Mouse (Mus musculus) limb, embryonic 15.5 days (tissue): ENCODE results near the gene Vav3. TPM values are rescaled to one million over a fixed set of nuclear protein-coding genes. Genes with fewer than 3 reads are reported as not detected.

Source experiments
- ATAC-seq: fragments of 200-750 bp; cut with Nextera tagmentation; 2 replicates; pipeline ENCODE4 v1.8.0; 2017; ENCODE audit warnings: low read depth, moderate TSS enrichment; ENCODE audit not compliant: insufficient number of reproducible peaks, low FRiP score, low TSS enrichment
- H3K27ac ChIP-seq: fragments of 300-500 bp; sonication (generic); 2 replicates; pipeline ENCODE4 v1.5.1; 2015; ENCODE audit warnings: moderate library complexity, mild to moderate bottlenecking, inconsistent platforms
- H3K27me3 ChIP-seq: fragments of 300-500 bp; sonication (generic); 2 replicates; pipeline ENCODE4 v1.6.1; 2015; ENCODE audit warnings: inconsistent platforms
- H3K36me3 ChIP-seq: fragments of 300-500 bp; sonication (generic); 2 replicates; pipeline ENCODE4 v1.6.1; 2015; ENCODE audit warnings: inconsistent platforms
- H3K4me1 ChIP-seq: fragments of 300-500 bp; sonication (generic); 2 replicates; pipeline ENCODE4 v1.6.1; 2015; ENCODE audit warnings: inconsistent platforms
- H3K4me2 ChIP-seq: fragments of 300-500 bp; sonication (generic); 2 replicates; pipeline ENCODE4 v1.6.1; 2015; ENCODE audit warnings: mild to moderate bottlenecking, inconsistent platforms
- H3K4me3 ChIP-seq: fragments of 300-500 bp; sonication (generic); 2 replicates; pipeline ENCODE4 v1.5.1; 2015; ENCODE audit warnings: mild to moderate bottlenecking, inconsistent platforms
- H3K9ac ChIP-seq: fragments of 300-500 bp; sonication (generic); 2 replicates; pipeline ENCODE4 v1.6.1; 2015; ENCODE audit warnings: inconsistent platforms
- H3K9me3 ChIP-seq: fragments of 300-500 bp; sonication (generic); 2 replicates; pipeline ENCODE4 v1.6.1; 2016; ENCODE audit warnings: inconsistent platforms
- WGBS: fragments of 180-500 bp; shearing (Covaris S2); methylation state at CpG from one replicate; pipeline ENCODE4 v1.1.7; 2015; 5-methylcytosine and 5-hydroxymethylcytosine counted together
- polyA plus RNA-seq: library from polyadenylated mRNA; unstranded; fragments of >200 nt; fragmentation: Nextera tagmentation; extraction: Ambion mirVana; gene quantifications from 2 replicates; pipeline ENCODE4 v1.2.1, GENCODE M21; 2015

Vav3 gene
- polyA plus RNA-seq, 1 experiment from 2014 or later, result 31.3 TPM

DNA sequence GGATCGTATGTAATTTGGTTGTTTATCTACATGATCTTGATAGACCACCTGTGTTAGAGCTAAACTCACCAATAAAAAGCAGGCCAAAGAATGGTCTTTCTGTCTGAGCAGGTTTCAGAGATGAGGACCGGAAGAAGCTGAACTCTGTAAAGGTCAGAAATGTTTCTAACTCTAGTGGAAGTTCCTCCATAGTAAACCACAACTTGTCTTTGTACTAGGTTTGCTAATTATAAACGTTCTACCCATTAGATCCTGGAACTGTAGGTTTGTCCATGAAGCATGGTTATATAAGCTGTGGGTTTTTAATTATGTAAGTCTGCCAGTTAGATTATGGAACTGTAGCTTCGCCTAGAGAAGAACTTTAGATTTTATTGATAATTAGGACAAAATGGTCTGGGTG is 20.3 kb downstream of the Vav3 start:
- WGBS, result 62% methylated on average over 4 of the region's 4 CpGs
- no peak for ATAC-seq
- H3K4me1 ChIP-seq, result no peaks in the 10 kb centered on the region

DNA sequence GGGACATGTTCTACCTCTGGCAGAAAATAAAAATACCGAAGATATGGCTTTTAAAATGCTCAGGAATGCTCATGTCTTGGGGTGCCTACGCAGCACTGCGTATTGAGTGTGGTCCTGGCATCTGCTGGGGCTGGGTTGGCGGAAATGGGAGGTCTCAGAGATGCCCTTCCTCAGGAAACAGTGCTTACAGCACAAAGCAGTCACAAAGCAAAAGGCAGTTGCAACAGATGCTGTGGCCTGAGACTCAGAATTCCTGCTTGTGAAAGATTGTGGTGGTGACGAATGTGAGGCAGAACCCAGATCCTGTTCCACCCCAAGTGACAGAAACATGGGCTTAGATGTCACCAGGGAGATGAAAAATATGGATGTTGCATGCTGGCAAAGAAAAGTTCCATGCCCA is 21.4 kb downstream of the Vav3 start:
- H3K4me3 ChIP-seq, result no peak overlapping the region
- H3K27me3 ChIP-seq, result no peaks in the 10 kb centered on the region
- no peaks in the 10 kb centered on the region for H3K9me3 ChIP-seq
- peaks cover 9% of the 10 kb centered on the region for H3K4me1 ChIP-seq
- no peaks in the 10 kb centered on the region for H3K36me3 ChIP-seq
- H3K27ac ChIP-seq, result no peak overlapping the region
- no peak overlapping the region for H3K4me2 ChIP-seq
- 70% methylated on average over 5 of the region's 5 CpGs for WGBS
- no peak for ATAC-seq
- no peak overlapping the region for H3K9ac ChIP-seq

More for the DNA sequence above, 20.3 kb downstream of the Vav3 start:
- Histone ChIP-seq H3K27ac (no peak overlapping the region), H3K27me3 (no peaks in the 10 kb centered on the region), H3K4me3 (no peak overlapping the region), H3K4me2 (no peak overlapping the region), H3K9ac (no peak overlapping the region), H3K9me3 (no peaks in the 10 kb centered on the region), H3K36me3 (no peaks in the 10 kb centered on the region)

DNA sequence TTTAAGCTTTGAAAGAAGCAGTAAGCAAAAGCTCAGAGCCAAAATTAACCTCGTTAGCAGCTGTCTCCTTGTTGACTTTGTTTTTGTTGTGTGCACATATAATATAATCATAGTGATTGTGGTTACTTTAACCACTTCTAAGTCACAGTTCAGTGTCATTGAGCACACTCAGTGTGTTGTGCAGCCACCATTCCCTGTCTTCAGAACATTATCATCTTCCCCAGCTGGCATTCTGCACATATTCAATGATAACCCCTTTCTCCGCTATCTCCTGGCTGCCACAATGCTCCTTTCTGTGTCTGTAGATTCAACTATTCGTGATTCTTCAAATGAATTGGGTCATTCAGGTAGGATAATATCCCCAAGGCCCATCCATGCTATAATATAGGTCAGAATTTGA is 21.9 kb downstream of the Vav3 start:
- no peak overlapping the region for H3K4me3 ChIP-seq
- H3K9me3 ChIP-seq, result no peaks in the 10 kb centered on the region
- no peak overlapping the region for H3K9ac ChIP-seq
- H3K27me3 ChIP-seq, result no peaks in the 10 kb centered on the region
- H3K4me1 ChIP-seq, result peaks cover 9% of the 10 kb centered on the region
- no peaks in the 10 kb centered on the region for H3K36me3 ChIP-seq
- H3K27ac ChIP-seq, result no peak overlapping the region
- no peak overlapping the region for H3K4me2 ChIP-seq
- ATAC-seq, result no peak
- WGBS, result 79% methylated on average over 3 of the region's 3 CpGs

DNA sequence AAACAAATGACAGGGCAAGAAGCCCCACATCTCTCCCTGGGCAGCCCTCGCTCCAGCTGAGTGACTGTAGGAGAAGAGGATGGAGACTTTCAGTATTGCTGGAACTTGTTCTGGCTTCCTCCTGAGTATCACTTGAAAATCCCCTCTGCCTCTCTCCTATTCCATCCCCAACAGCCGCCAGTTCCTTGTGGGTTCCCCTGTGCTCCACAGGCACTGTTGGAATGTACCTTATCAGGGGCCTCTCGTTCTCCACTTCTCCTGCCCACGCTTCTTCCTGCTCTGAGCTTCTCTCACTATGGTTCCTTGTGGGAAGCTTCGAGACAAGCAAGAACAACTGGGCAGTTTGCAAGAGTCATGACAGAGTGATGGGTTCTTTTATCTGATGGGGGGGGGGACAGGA is 23.1 kb downstream of the Vav3 start:
- Histone ChIP-seq H3K9ac (no peak overlapping the region), H3K9me3 (no peaks in the 10 kb centered on the region), H3K4me2 (no peak overlapping the region), H3K36me3 (no peaks in the 10 kb centered on the region), H3K4me1 (peaks cover 9% of the 10 kb centered on the region), H3K27ac (no peak overlapping the region), H3K27me3 (no peaks in the 10 kb centered on the region), H3K4me3 (no peak overlapping the region)
- ATAC-seq, result no peak
- WGBS, result 57% methylated on average over 5 of the region's 5 CpGs

DNA sequence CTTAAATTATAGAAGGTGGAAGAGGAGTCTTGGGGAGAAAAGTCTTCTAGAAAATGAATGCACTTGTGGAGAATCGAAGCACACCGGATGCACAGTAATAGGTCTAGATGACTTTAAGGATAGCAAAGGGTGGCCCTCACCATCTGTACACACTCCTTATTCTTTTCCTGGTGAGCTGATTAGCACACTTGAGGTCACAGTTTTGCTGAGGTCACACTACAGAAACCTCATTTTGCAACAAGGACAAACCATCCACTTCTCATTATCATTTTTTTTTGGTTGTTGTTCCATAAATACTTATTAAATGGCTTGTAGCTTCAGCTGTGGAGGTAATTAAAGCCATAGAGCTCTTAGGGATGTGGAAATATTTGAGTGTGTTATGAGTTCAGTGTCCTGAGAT is 25.4 kb downstream of the Vav3 start:
- Histone ChIP-seq H3K27me3 (no peaks in the 10 kb centered on the region), H3K4me3 (no peak overlapping the region), H3K4me2 (no peak overlapping the region), H3K9ac (no peak overlapping the region), H3K4me1 (peaks cover 12% of the 10 kb centered on the region), H3K27ac (peak overlapping the region; percentile 47; the same call in 1 of the 2 replicates), H3K36me3 (no peaks in the 10 kb centered on the region), H3K9me3 (no peaks in the 10 kb centered on the region)
- no peak for ATAC-seq
- 85% methylated on average over 2 of the region's 2 CpGs for WGBS

DNA sequence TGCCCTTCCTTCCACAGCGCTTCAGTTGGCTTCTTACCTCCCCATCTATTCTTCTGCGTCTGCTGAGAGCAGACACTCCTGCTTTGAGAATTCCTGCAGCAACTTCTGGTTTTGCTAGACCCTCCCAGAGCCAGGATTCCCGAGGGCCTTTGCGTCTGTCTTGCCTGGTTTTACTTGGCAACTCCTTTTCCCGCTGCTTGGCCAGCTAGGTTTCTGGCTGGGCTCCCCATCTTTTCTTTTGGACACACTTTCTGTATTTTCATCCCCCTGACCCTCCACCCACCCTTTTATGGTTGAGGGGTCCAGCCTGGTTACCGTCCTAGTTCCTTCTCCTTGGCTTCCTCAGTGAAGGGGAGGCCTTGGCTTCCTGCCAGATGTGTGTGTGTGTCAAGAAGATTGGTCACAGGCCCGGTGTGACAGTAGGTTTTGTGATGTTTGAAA is 26.0 kb downstream of the Vav3 start:
- Histone ChIP-seq H3K9me3 (no peaks in the 10 kb centered on the region), H3K36me3 (no peaks in the 10 kb centered on the region), H3K4me1 (peaks cover 12% of the 10 kb centered on the region), H3K9ac (no peak overlapping the region), H3K27me3 (no peaks in the 10 kb centered on the region), H3K27ac (peak overlapping the region; percentile 47), H3K4me2 (0 out of 2 replicates have a peak overlapping the region, but pooled peaks have one; percentile 10), H3K4me3 (no peak overlapping the region)
- ATAC-seq, result no peak
- 25% methylated on average over 7 of the region's 7 CpGs for WGBS

DNA sequence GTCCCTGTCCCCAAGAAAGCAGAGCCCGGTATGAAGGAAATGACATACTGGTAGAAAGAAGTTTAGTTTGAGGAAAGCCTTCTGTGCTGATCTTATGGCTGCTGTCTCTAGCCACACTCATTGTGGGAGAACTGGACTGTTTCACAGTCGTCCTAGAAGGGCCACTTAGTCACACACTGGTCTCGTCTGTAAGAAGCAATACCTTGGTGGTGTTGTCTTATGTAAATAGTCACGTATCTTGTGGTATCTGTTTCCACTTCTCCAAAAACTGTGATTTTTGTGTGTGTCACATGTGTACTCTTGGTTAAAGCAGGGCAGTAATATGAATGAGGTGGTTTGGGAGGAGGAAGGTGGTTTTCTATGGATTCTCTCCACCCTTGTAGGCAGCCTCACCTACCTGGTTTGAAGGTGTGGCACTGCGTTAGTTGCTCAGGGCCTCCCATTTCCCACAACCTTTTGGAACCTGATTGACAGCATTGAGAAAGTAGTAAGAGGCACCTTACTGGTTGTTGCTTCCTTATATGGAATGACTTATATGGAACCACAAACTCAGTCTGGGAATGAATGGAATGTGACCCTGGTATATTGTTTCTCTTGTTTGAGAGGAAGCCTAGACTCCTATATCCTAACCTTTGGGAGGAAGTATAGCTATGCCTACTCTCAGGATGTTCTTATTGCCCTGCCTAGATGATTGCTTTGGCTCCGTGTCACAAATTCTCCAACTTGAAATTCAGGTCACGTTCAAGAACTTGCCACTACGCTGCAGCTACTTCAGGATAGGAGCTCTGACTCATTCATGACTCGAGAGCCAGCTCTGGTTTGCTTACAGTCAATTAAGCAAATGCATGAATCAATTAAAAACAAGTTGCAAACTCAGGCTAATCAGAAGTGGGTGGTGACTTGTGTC is 28.2 kb downstream of the Vav3 start:
- ATAC-seq, result 0 out of 2 replicates have a peak, but pooled peaks have one; percentile 58
- Histone ChIP-seq H3K4me1 (peaks cover 12% of the 10 kb centered on the region), H3K27ac (peak overlapping the region; percentile 48; the same call in 1 of the 2 replicates), H3K4me3 (no peak overlapping the region), H3K27me3 (no peaks in the 10 kb centered on the region), H3K9ac (no peak overlapping the region), H3K36me3 (no peaks in the 10 kb centered on the region), H3K4me2 (no peak overlapping the region), H3K9me3 (no peaks in the 10 kb centered on the region)
- WGBS, result 62% methylated on average over 9 of the region's 9 CpGs

DNA sequence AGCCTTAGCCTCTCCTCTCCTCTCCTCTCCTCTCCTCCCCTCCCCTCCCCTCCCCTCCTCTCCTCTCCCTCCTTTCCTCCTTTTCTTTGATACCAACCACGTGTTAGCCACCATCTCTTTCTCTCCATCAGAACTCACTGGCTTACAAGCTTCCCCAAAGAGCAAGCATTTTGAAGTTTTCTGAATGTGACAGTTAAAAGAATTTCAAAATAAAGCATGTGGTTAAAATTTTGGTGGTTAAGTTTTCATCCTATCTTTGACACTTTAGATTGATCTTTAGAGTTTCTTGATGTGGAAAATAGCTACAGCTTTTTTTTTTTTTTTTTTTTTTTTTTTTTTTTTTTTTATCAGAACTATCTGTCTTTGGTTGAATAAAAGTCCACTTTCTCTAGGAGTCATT is 31.1 kb downstream of the Vav3 start:
- Histone ChIP-seq H3K27me3 (no peaks in the 10 kb centered on the region), H3K9me3 (no peaks in the 10 kb centered on the region), H3K27ac (no peak overlapping the region), H3K4me2 (no peak overlapping the region), H3K9ac (no peak overlapping the region), H3K36me3 (no peaks in the 10 kb centered on the region), H3K4me1 (peaks cover 4% of the 10 kb centered on the region), H3K4me3 (no peak overlapping the region)
- ATAC-seq, result no peak
- 33% methylated on average over 1 of the region's 1 CpGs for WGBS

DNA sequence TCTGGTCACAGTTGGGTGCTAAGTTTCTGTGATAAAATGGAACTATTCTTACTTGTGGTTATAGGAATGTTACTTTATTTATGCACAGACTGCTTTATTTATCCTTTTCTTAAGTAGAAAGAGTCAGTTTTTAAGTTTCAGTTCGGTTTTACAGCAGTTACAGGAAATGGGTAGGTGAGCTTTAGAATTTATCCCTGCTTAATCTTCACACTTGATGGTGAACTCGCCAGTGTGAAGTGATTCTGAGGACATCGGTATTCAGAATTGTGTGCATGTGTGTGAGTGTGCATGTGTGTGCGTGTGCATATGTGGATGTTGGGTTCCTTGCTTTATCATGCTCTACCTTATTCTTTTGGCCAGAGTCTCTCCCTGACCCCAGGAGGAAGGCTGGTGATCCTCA is 32.2 kb downstream of the Vav3 start:
- Histone ChIP-seq H3K4me3 (no peak overlapping the region), H3K9me3 (no peaks in the 10 kb centered on the region), H3K9ac (no peak overlapping the region), H3K27ac (no peak overlapping the region), H3K27me3 (no peaks in the 10 kb centered on the region), H3K36me3 (no peaks in the 10 kb centered on the region), H3K4me2 (no peak overlapping the region), H3K4me1 (peaks cover 3% of the 10 kb centered on the region; the same call in 1 of the 2 replicates)
- ATAC-seq, result no peak
- 85% methylated on average over 4 of the region's 4 CpGs for WGBS

DNA sequence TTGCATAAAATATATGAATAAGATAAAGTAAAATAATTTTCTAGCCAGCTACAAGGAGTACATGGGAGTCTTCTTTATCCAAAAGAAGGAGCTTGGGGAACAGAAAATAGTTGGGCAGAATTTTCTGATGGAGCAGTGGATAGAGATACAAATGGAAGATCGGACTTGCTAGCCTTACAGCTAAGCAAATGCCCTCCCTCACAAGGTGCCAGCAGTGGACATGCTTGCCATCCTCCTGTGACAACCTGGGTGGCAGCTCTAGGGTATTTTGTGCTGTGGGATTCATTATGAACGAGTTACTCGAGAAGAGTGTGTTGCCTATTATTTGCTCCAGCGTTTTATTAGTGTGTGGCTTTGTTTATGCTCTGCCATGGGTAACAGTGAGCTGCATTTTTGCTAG is 37.8 kb downstream of the Vav3 start:
- Histone ChIP-seq H3K9ac (no peak overlapping the region), H3K36me3 (no peaks in the 10 kb centered on the region), H3K9me3 (no peaks in the 10 kb centered on the region), H3K4me1 (no peaks in the 10 kb centered on the region), H3K4me3 (no peak overlapping the region), H3K27me3 (no peaks in the 10 kb centered on the region), H3K4me2 (no peak overlapping the region), H3K27ac (no peak overlapping the region)
- ATAC-seq, result no peak
- WGBS, result 58% methylated on average over 4 of the region's 4 CpGs

DNA sequence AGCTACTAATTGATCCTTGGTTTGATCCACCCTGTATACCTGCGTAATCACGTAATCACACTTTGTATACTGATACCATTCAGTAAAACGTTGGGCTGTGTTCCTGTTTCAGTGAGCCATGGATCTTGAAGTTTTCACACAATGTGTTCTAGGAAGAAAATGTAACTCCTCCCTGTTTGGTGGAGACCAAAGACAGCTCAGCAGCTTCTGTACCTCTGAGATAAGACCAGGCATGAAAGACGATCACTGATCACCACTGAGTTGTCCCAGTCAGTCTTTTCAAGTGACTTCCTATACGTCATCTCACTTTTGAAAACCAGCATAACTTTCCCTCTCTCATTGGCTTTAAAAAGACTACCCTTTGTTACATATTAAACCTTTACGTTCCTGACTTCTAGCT is 38.2 kb downstream of the Vav3 start:
- WGBS, result 80% methylated on average over 6 of the region's 6 CpGs
- no peak overlapping the region for H3K4me2 ChIP-seq
- H3K36me3 ChIP-seq, result no peaks in the 10 kb centered on the region
- no peak overlapping the region for H3K4me3 ChIP-seq
- ATAC-seq, result no peak
- H3K4me1 ChIP-seq, result no peaks in the 10 kb centered on the region
- no peak overlapping the region for H3K27ac ChIP-seq
- H3K27me3 ChIP-seq, result no peaks in the 10 kb centered on the region
- H3K9me3 ChIP-seq, result no peaks in the 10 kb centered on the region
- H3K9ac ChIP-seq, result no peak overlapping the region

DNA sequence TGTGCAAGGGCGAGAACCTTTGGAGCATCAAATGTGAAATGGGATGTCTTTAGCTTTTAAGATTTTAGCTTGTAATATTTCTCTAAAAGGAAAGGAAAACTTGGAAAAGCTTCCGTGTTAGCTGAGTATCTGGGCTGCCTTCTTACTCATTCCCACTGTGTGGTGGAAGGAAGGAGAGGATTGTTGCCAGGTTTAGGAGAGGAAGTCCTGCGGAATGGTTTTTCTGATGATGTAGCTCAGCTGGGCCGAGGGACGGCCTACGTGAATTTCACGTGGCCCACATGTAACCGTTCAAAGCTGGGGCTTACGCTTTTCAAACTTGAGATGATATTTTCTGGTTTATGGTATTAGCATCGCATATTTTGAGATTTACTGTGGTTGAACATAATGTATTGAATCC is 48.3 kb downstream of the Vav3 start:
- no peaks in the 10 kb centered on the region for H3K9me3 ChIP-seq
- no peak overlapping the region for H3K4me3 ChIP-seq
- no peaks in the 10 kb centered on the region for H3K27me3 ChIP-seq
- H3K4me2 ChIP-seq, result no peak overlapping the region
- no peaks in the 10 kb centered on the region for H3K4me1 ChIP-seq
- WGBS, result 79% methylated on average over 10 of the region's 10 CpGs
- H3K27ac ChIP-seq, result no peak overlapping the region
- no peaks in the 10 kb centered on the region for H3K36me3 ChIP-seq
- no peak for ATAC-seq
- no peak overlapping the region for H3K9ac ChIP-seq
